Mouse (Mus musculus) neural tube, embryonic 15.5 days (tissue): ENCODE results near the gene Tmem176b. TPM values are rescaled to one million over a fixed set of nuclear protein-coding genes. Genes with fewer than 3 reads are reported as not detected.
"Not testable (repeated sequence)": the region's sequence is repeated elsewhere in the genome, so short reads cannot be mapped to it uniquely, and the experiment has no call there.

Source experiments
- ATAC-seq: fragments of 200-750 bp; cut with Nextera tagmentation; 2 replicates; pipeline ENCODE4 v1.8.0; 2017; ENCODE audit warnings: mild to moderate bottlenecking, moderate TSS enrichment, moderate library complexity; ENCODE audit not compliant: low FRiP score
- H3K27ac ChIP-seq: fragments of 300-500 bp; sonication (generic); replicated peaks from 2 replicates; pipeline ENCODE4 v1.5.1; 2015; ENCODE audit warnings: mild to moderate bottlenecking, inconsistent platforms
- H3K27me3 ChIP-seq: fragments of 300-500 bp; sonication (generic); replicated peaks from 2 replicates; pipeline ENCODE4 v1.6.1; 2015; ENCODE audit warnings: inconsistent platforms
- H3K36me3 ChIP-seq: fragments of 300-500 bp; sonication (generic); 2 replicates; pipeline ENCODE4 v1.6.1; 2015; ENCODE audit warnings: inconsistent platforms
- H3K4me1 ChIP-seq: fragments of 300-500 bp; sonication (generic); 2 replicates; pipeline ENCODE4 v1.6.1; 2015; ENCODE audit warnings: inconsistent platforms
- H3K4me2 ChIP-seq: fragments of 300-500 bp; sonication (generic); 2 replicates; pipeline ENCODE4 v1.6.1; 2015; ENCODE audit warnings: inconsistent platforms, mild to moderate bottlenecking, moderate library complexity
- H3K4me3 ChIP-seq: fragments of 300-500 bp; sonication (generic); replicated peaks from 2 replicates; pipeline ENCODE4 v1.5.1; 2015; ENCODE audit warnings: mild to moderate bottlenecking, inconsistent platforms
- H3K9ac ChIP-seq: fragments of 300-500 bp; sonication (generic); replicated peaks from 2 replicates; pipeline ENCODE4 v1.6.1; 2015; ENCODE audit warnings: mild to moderate bottlenecking, inconsistent platforms
- H3K9me3 ChIP-seq: fragments of 300-500 bp; sonication (generic); replicated peaks from 2 replicates; pipeline ENCODE4 v1.6.1; 2016; ENCODE audit warnings: inconsistent platforms
- WGBS: fragments of 180-500 bp; shearing (Covaris S2); methylation state at CpG from one replicate; pipeline ENCODE4 v1.1.7; 2015; ENCODE audit warnings: mixed read lengths; 5-methylcytosine and 5-hydroxymethylcytosine counted together
- polyA plus RNA-seq: library from polyadenylated mRNA; unstranded; fragments of >200 nt; fragmentation: Nextera tagmentation; extraction: Ambion mirVana; gene quantifications from 2 replicates; pipeline ENCODE4 v1.2.1, GENCODE M21; 2015

The Tmem176b gene
- polyA plus RNA-seq = 133 and 182 TPM in 2 replicates

GRCm38 (mm10) chr6:48840973-48841625 lies at the start of gene Tmem176b:
TSS of gene Tmem176b (minus strand) at chr6:48841496.
- no peaks in the 10 kb centered on the region for H3K27me3 ChIP-seq
- H3K36me3 ChIP-seq = no peaks in the 10 kb centered on the region
- no peaks in the 10 kb centered on the region for H3K9me3 ChIP-seq
- peak; percentile 90 for ATAC-seq
- peak within 1 kb of the TSS; percentile 70 for H3K27ac ChIP-seq
- H3K4me2 ChIP-seq = peak within 1 kb of the TSS; percentile 55
- 16% methylated on average over 6 of the region's 6 CpGs for WGBS
- H3K4me1 ChIP-seq = peaks cover 35% of the 10 kb centered on the region
- H3K4me3 ChIP-seq = peak within 1 kb of the TSS; percentile 38
- peak within 1 kb of the TSS; percentile 29 for H3K9ac ChIP-seq

GRCm38 (mm10) chr6:48876510-48877135 lies 35.3 kb upstream of the Tmem176b start:
- Histone ChIP-seq H3K9me3 (no peaks in the 10 kb centered on the region), H3K9ac (no peak overlapping the region), H3K4me2 (no peak overlapping the region), H3K27me3 (no peaks in the 10 kb centered on the region; the same call in 1 of the 2 replicates), H3K4me3 (no peak overlapping the region), H3K27ac (no peak overlapping the region), H3K36me3 (no peaks in the 10 kb centered on the region), H3K4me1 (no peaks in the 10 kb centered on the region)
- 36% methylated on average over 5 of the region's 5 CpGs for WGBS
- ATAC-seq = no peak

GRCm38 (mm10) chr6:48875515-48875914 lies 34.2 kb upstream of the Tmem176b start:
- H3K9me3 ChIP-seq = no peaks in the 10 kb centered on the region
- no peak overlapping the region for H3K9ac ChIP-seq
- no peak overlapping the region for H3K27ac ChIP-seq
- H3K27me3 ChIP-seq = no peaks in the 10 kb centered on the region; the same call in 1 of the 2 replicates
- no peak for ATAC-seq
- H3K36me3 ChIP-seq = no peaks in the 10 kb centered on the region
- no peaks in the 10 kb centered on the region for H3K4me1 ChIP-seq
- H3K4me2 ChIP-seq = no peak overlapping the region
- 84% methylated on average over 6 of the region's 6 CpGs for WGBS
- no peak overlapping the region for H3K4me3 ChIP-seq

GRCm38 (mm10) chr6:48874576-48874975 lies 33.3 kb upstream of the Tmem176b start:
- no peak overlapping the region for H3K4me3 ChIP-seq
- ATAC-seq = no peak
- H3K4me1 ChIP-seq = no peaks in the 10 kb centered on the region
- H3K9me3 ChIP-seq = no peaks in the 10 kb centered on the region
- H3K27me3 ChIP-seq = no peaks in the 10 kb centered on the region; the same call in 1 of the 2 replicates
- H3K27ac ChIP-seq = no peak overlapping the region
- no peak overlapping the region for H3K4me2 ChIP-seq
- WGBS = 80% methylated on average over 4 of the region's 4 CpGs
- no peak overlapping the region for H3K9ac ChIP-seq
- no peaks in the 10 kb centered on the region for H3K36me3 ChIP-seq

GRCm38 (mm10) chr6:48872596-48872995 lies 31.3 kb upstream of the Tmem176b start, which contains the start of gene Aoc1:
TSS of gene Aoc1 (plus strand) at chr6:48872896.
- H3K27ac ChIP-seq = no peak within 1 kb of the TSS
- no peak for ATAC-seq
- H3K9ac ChIP-seq = no peak within 1 kb of the TSS
- H3K36me3 ChIP-seq = no peaks in the 10 kb centered on the region
- H3K27me3 ChIP-seq = peaks cover 5% of the 10 kb centered on the region; the same call in 1 of the 2 replicates
- H3K4me2 ChIP-seq = no peak within 1 kb of the TSS
- H3K4me3 ChIP-seq = no peak within 1 kb of the TSS
- H3K9me3 ChIP-seq = no peaks in the 10 kb centered on the region
- no peaks in the 10 kb centered on the region for H3K4me1 ChIP-seq
- 85% methylated on average over 5 of the region's 5 CpGs for WGBS

- peaks cover 2% of the 10 kb centered on the region; the same call in 1 of the 2 replicates for H3K4me1 ChIP-seq
- no peaks in the 10 kb centered on the region for H3K9me3 ChIP-seq
- 85% methylated on average over 2 of the region's 2 CpGs for WGBS
- H3K4me2 ChIP-seq = no peak overlapping the region
- H3K9ac ChIP-seq = no peak overlapping the region
- H3K27ac ChIP-seq = no peak overlapping the region
- H3K4me3 ChIP-seq = no peak overlapping the region
- H3K27me3 ChIP-seq = peaks cover 5% of the 10 kb centered on the region
- ATAC-seq = no peak
- H3K36me3 ChIP-seq = no peaks in the 10 kb centered on the region
Observed at GRCm38 (mm10) chr6:48869774-48870173, 28.5 kb upstream of the Tmem176b start.

GRCm38 (mm10) chr6:48867158-48867557 lies 25.9 kb upstream of the Tmem176b start:
- H3K9me3 ChIP-seq = no peaks in the 10 kb centered on the region
- ATAC-seq = no peak
- no peak overlapping the region for H3K4me2 ChIP-seq
- no peak overlapping the region for H3K4me3 ChIP-seq
- H3K4me1 ChIP-seq = peaks cover 2% of the 10 kb centered on the region; the same call in 1 of the 2 replicates
- H3K27me3 ChIP-seq = peaks cover 10% of the 10 kb centered on the region; the same call in 1 of the 2 replicates
- H3K9ac ChIP-seq = no peak overlapping the region
- H3K36me3 ChIP-seq = no peaks in the 10 kb centered on the region
- 38% methylated on average over 4 of the region's 4 CpGs for WGBS
- no peak overlapping the region for H3K27ac ChIP-seq

- H3K27me3 ChIP-seq = peaks cover 16% of the 10 kb centered on the region; the same call in 1 of the 2 replicates
- H3K4me1 ChIP-seq, H3K9me3 ChIP-seq, H3K9ac ChIP-seq, H3K36me3 ChIP-seq, ATAC-seq, H3K4me2 ChIP-seq, H3K4me3 ChIP-seq, H3K27ac ChIP-seq: not testable (repeated sequence)
- 6% methylated on average over 1 of the region's 1 CpGs for WGBS
Observed at GRCm38 (mm10) chr6:48866355-48866950, 25.2 kb upstream of the Tmem176b start.

GRCm38 (mm10) chr6:48865152-48865745 lies 24.0 kb upstream of the Tmem176b start:
- Histone ChIP-seq H3K9ac (no peak overlapping the region), H3K4me2 (no peak overlapping the region), H3K9me3 (no peaks in the 10 kb centered on the region), H3K36me3 (no peaks in the 10 kb centered on the region), H3K4me3 (no peak overlapping the region), H3K27ac (no peak overlapping the region), H3K27me3 (peaks cover 18% of the 10 kb centered on the region; the same call in 1 of the 2 replicates), H3K4me1 (peaks cover 2% of the 10 kb centered on the region; the same call in 1 of the 2 replicates)
- ATAC-seq = no peak
- 74% methylated on average over 1 of the region's 1 CpGs for WGBS

- Histone ChIP-seq H3K4me2 (no peak overlapping the region), H3K36me3 (no peaks in the 10 kb centered on the region), H3K27ac (no peak overlapping the region), H3K4me3 (no peak overlapping the region), H3K9me3 (no peaks in the 10 kb centered on the region), H3K27me3 (peaks cover 18% of the 10 kb centered on the region; the same call in 1 of the 2 replicates), H3K4me1 (peaks cover 2% of the 10 kb centered on the region; the same call in 1 of the 2 replicates), H3K9ac (no peak overlapping the region)
- 51% methylated on average over 3 of the region's 3 CpGs for WGBS
- ATAC-seq = no peak
Observed at GRCm38 (mm10) chr6:48864723-48865122, 23.4 kb upstream of the Tmem176b start.

- Histone ChIP-seq H3K4me2 (no peak overlapping the region), H3K27me3 (peaks cover 21% of the 10 kb centered on the region; the same call in 1 of the 2 replicates), H3K9me3 (no peaks in the 10 kb centered on the region), H3K4me1 (peaks cover 2% of the 10 kb centered on the region; the same call in 1 of the 2 replicates), H3K9ac (no peak overlapping the region), H3K27ac (no peak overlapping the region), H3K4me3 (no peak overlapping the region), H3K36me3 (no peaks in the 10 kb centered on the region)
- ATAC-seq = no peak
- 40% methylated on average over 3 of the region's 3 CpGs for WGBS
Observed at GRCm38 (mm10) chr6:48864181-48864580, 22.9 kb upstream of the Tmem176b start.
